Mouse (Mus musculus) MEL (cell line): ENCODE measurements at regions not wholly inside any gene's neighbourhood (a gene's known extent, or its start where the extent isn't known, plus 50 kb on each side); places are given as distances from the start of the nearest gene placed in this dataset.

Experiments
- POLR2A ChIP-seq, 2 experiments: IDR thresholded peaks; 2 replicates each; pipeline ENCODE4 v1.6.1; 2011 to 2012; ENCODE audit warnings: low read length in 2 of 2, mild to moderate bottlenecking in 2 of 2, control low read depth in 1 of 2, improper control_type of control experiment in 1 of 2, low read depth in 1 of 2, moderate library complexity in 1 of 2; ENCODE audit not compliant: control insufficient read depth in 1 of 2, insufficient read depth in 1 of 2, poor library complexity in 1 of 2
- TBP ChIP-seq: IDR thresholded peaks from 2 replicates; pipeline ENCODE4 v1.8.0; 2011; ENCODE audit warnings: low read depth, low read length, improper control_type of control experiment
- TCF12 ChIP-seq: IDR thresholded peaks from 2 replicates; pipeline ENCODE4 v1.6.1; 2014; ENCODE audit warnings: low read depth, mild to moderate bottlenecking, inconsistent platforms, low read length, improper control_type of control experiment, moderate library complexity

GRCm38 (mm10) chr16:88412287-88412686, 94.5 kb downstream of the Cldn17 start:
- TF ChIP-seq TBP, result no peak
- no peak for TF ChIP-seq TCF12
- TF ChIP-seq POLR2A (IDR thresholded peaks at IDR 0.05; ENCODE audit: control insufficient read depth in 1 of 2, insufficient read depth in 1 of 2, low read depth in 1 of 2, low read length in 2 of 2, poor library complexity in 1 of 2), result no peak
